Mouse (Mus musculus) hindbrain, embryonic 13.5 days (tissue): Measurements from ENCODE around the gene Gm39566. TPM values are rescaled to one million over a fixed set of nuclear protein-coding genes. Genes with fewer than 3 reads are reported as not detected.

Source experiments
- ATAC-seq: fragments of 200-750 bp; cut with Nextera tagmentation; 2 replicates; pipeline ENCODE4 v1.8.0; 2017; ENCODE audit warnings: moderate TSS enrichment; ENCODE audit not compliant: low FRiP score
- H3K27ac ChIP-seq: fragments of 300-500 bp; sonication (generic); 2 replicates; pipeline ENCODE4 v1.5.1; 2015; ENCODE audit warnings: inconsistent platforms, mild to moderate bottlenecking, moderate library complexity
- H3K27me3 ChIP-seq: fragments of 300-500 bp; sonication (generic); 2 replicates; pipeline ENCODE4 v1.6.1; 2015; ENCODE audit warnings: mild to moderate bottlenecking, inconsistent platforms
- H3K36me3 ChIP-seq: fragments of 300-500 bp; sonication (generic); 2 replicates; pipeline ENCODE4 v1.6.1; 2015; ENCODE audit warnings: mild to moderate bottlenecking, inconsistent platforms
- H3K4me1 ChIP-seq: fragments of 300-500 bp; sonication (generic); replicated peaks from 2 replicates; pipeline ENCODE4 v1.6.1; 2015; ENCODE audit warnings: inconsistent platforms
- H3K4me2 ChIP-seq: fragments of 300-500 bp; sonication (generic); 2 replicates; pipeline ENCODE4 v1.6.1; 2015; ENCODE audit warnings: inconsistent platforms, mild to moderate bottlenecking, moderate library complexity
- H3K4me3 ChIP-seq: fragments of 300-500 bp; sonication (generic); 2 replicates; pipeline ENCODE4 v1.5.1; 2015; ENCODE audit warnings: mild to moderate bottlenecking, inconsistent platforms
- H3K9ac ChIP-seq: fragments of 300-500 bp; sonication (generic); 2 replicates; pipeline ENCODE4 v1.6.1; 2015; ENCODE audit warnings: mild to moderate bottlenecking, inconsistent platforms
- H3K9me3 ChIP-seq: fragments of 300-500 bp; sonication (generic); 2 replicates; pipeline ENCODE4 v1.6.1; 2016; ENCODE audit warnings: inconsistent platforms
- WGBS: fragments of 180-500 bp; shearing (Covaris S2); methylation state at CpG from one replicate; pipeline ENCODE4 v1.1.7; 2015; 5-methylcytosine and 5-hydroxymethylcytosine counted together
- polyA plus RNA-seq: library from polyadenylated mRNA; unstranded; fragments of >200 nt; fragmentation: Nextera tagmentation; extraction: Ambion mirVana; gene quantifications from 2 replicates; pipeline ENCODE4 v1.2.1, GENCODE M21; 2015

Gene Gm39566
- polyA plus RNA-seq, 1 experiment from 2014 or later, result not detected

DNA sequence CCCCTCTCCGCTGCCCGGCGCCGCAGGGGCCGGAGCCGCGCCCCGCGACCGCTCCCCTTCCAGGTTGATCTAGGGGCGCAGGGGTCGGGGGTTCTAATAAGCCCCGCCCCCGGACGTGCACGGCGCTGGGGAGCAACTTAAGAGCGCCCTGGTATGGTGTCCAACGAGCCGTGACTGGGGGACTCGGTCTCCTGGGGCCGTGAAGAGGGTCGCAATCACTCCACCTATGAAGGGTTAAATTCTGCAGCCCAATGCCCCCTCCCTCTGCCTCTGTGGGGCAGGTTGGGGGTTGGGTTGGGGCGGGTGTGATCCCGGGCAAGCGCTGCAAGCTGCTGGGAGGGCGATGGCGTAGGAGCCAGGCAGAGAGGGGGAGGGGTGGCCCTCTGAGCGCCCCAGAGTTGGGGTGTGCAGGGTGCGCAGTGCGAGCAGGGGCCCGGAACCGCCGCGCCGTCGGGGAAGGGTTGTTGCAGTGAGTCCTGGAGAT, 48.9 kb downstream of the Gm39566 start:
- WGBS, result under 1% methylated on average over 37 of the region's 37 CpGs
- H3K4me1 ChIP-seq, result peaks cover 38% of the 10 kb centered on the region
- no peaks in the 10 kb centered on the region for H3K27me3 ChIP-seq
- H3K36me3 ChIP-seq, result no peaks in the 10 kb centered on the region
- H3K9ac ChIP-seq, result peak overlapping the region; percentile 98
- no peaks in the 10 kb centered on the region for H3K9me3 ChIP-seq
- H3K4me3 ChIP-seq, result peak overlapping the region; percentile 81
- H3K4me2 ChIP-seq, result peak overlapping the region; percentile 61
- peak; percentile 79 for ATAC-seq
- peak overlapping the region; percentile 93 for H3K27ac ChIP-seq

DNA sequence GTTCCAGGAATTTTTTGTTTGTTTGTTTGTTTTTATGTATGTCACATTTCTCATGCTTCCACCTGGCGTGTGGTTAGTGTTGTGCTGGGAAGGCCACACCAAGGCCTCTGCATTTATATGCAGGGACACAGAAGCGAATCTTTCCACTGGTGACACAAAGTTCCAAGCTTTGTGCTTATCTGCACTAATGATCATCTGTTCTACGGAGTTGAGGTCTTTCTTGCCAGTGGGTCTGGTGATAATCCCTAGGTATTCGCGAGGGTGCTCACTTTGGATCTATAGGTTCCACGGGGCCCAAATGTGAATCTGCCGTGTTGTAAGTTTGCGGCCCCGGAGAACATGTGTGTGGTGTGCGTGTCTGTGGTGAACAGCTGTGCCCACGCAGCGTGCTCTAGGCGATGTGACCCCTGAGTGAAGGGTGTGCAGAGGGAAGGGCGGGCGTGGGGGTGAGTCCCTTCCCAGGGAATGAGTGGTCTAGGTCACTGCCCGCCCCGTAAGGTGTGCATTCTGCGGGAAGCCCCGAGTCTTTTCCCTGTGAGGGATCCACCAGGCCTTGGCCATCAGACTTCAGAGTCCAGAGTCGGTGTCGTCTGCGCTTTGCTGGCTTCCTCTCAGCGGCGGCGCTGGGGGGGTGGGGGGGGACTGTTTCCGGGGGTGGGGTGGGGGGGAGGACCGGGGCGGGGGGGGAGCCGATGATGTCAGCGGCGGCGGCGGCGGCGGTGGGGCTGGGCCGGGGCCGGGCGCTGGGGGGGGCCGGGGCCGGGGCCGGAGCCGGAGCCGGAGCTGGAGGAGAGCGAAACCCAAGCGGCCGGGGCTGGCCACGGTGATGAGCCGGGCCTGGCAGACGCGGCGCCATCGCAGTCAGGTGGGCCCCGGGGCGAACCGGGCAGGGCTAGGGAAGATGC, 49.6 kb downstream of the Gm39566 start, which contains the start of gene Zbtb4:
TSS of gene Zbtb4 (plus strand) at position 692 of the 905 bp plus-strand sequence.
- no peaks in the 10 kb centered on the region for H3K27me3 ChIP-seq
- WGBS, result 24% methylated on average over 29 of the region's 55 CpGs
- peak; percentile 64 for ATAC-seq

DNA sequence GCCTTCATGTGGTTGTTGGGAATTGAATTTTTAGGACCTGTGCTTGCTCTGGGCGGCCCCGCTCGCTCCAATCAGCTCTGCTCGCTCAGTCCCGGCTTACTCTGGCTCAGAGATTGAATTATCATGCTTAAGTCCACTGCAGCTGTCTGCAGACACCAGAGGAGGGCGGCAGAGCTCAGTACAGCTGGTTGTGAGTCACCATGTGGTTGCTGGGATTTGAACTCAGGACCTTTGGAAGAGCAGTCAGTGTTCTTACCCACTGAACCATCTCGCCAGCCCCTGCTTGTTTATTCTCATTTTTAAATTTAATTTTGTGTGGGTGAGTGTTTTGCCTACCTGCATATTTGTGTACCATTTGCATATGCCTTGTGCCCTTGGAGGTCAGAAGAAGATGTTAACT, 51.5 kb downstream of the Gm39566 start:
- peaks cover 44% of the 10 kb centered on the region for H3K4me1 ChIP-seq
- no peak overlapping the region for H3K4me3 ChIP-seq
- no peaks in the 10 kb centered on the region for H3K36me3 ChIP-seq
- 63% methylated on average over 7 of the region's 7 CpGs for WGBS
- no peaks in the 10 kb centered on the region for H3K27me3 ChIP-seq
- H3K9ac ChIP-seq, result no peak overlapping the region
- H3K9me3 ChIP-seq, result no peaks in the 10 kb centered on the region
- H3K27ac ChIP-seq, result no peak overlapping the region
- ATAC-seq, result no peak
- H3K4me2 ChIP-seq, result no peak overlapping the region

More for the DNA sequence above, 49.6 kb downstream of the Gm39566 start, which contains the start of gene Zbtb4:
- H3K4me3 ChIP-seq, result peak within 1 kb of the TSS; percentile 81
- H3K4me1 ChIP-seq, result peaks cover 43% of the 10 kb centered on the region
- no peaks in the 10 kb centered on the region for H3K9me3 ChIP-seq
- peak within 1 kb of the TSS; percentile 93 for H3K27ac ChIP-seq
- H3K4me2 ChIP-seq, result peak within 1 kb of the TSS; percentile 61
- H3K36me3 ChIP-seq, result no peaks in the 10 kb centered on the region
- peak within 1 kb of the TSS; percentile 98 for H3K9ac ChIP-seq

DNA sequence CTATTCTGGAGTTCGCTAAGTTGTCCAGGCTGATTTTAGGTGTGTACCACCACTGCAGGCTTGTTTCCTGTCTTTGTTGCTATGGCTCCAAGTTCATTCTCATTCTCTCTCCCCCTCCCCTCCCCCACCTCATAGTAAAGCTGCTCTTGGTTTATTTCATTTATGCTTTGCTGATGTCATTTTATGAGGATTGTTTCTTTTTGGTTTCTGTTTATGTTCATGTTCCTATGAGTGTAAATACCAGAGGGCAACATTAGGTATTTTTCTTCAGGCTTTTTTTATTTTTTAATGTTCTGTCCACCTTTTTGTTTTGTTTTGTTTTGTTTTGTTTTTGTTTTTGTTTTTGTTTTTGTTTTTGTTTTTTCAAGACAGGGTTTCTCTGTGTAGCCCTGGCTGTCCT, 53.2 kb downstream of the Gm39566 start, which contains the start of gene Slc35g3:
TSS of gene Slc35g3 (minus strand) at position 101 of the 400 bp plus-strand sequence.
- no peak for ATAC-seq
- no peak within 1 kb of the TSS for H3K4me3 ChIP-seq
- WGBS, result 72% methylated on average over 1 of the region's 1 CpGs
- no peak within 1 kb of the TSS for H3K4me2 ChIP-seq
- H3K9ac ChIP-seq, result no peak within 1 kb of the TSS
- peak within 1 kb of the TSS; percentile 99 for H3K27ac ChIP-seq
- peaks cover 39% of the 10 kb centered on the region for H3K4me1 ChIP-seq
- H3K27me3 ChIP-seq, result no peaks in the 10 kb centered on the region
- no peaks in the 10 kb centered on the region for H3K9me3 ChIP-seq
- no peaks in the 10 kb centered on the region for H3K36me3 ChIP-seq

Other genes with a start within 250 kb of the Gm39566 start
- gene Wrap53, start 235.0 kb downstream of the Gm39566 start, polyA plus RNA-seq, result 23.0 and 24.2 TPM in 2 replicates
- 76.3 and 78.1 TPM in 2 replicates for gene Trp53, start 234.9 kb downstream of the Gm39566 start, polyA plus RNA-seq
- gene Atp1b2, start 209.4 kb downstream of the Gm39566 start, polyA plus RNA-seq, result 27.6 and 29.7 TPM in 2 replicates
- not detected in 2 replicates for gene Shbg, start 197.4 kb downstream of the Gm39566 start, polyA plus RNA-seq
- gene Sat2, start 193.3 kb downstream of the Gm39566 start, polyA plus RNA-seq, result 28.0 and 28.1 TPM in 2 replicates
- 40.5 and 52.0 TPM in 2 replicates for gene Fxr2, start 182.3 kb downstream of the Gm39566 start, polyA plus RNA-seq
- not detected in 2 replicates for gene Sox15, start 160.0 kb downstream of the Gm39566 start, polyA plus RNA-seq
- 95.0 and 104 TPM in 2 replicates for gene Mpdu1, start 152.7 kb downstream of the Gm39566 start, polyA plus RNA-seq
- gene Cd68, start 149.1 kb downstream of the Gm39566 start, polyA plus RNA-seq, result 9.0 and 9.8 TPM in 2 replicates
- gene Eif4a1, start 142.9 kb downstream of the Gm39566 start, polyA plus RNA-seq, result 528 and 537 TPM in 2 replicates
- 94.7 and 95.9 TPM in 2 replicates for gene Senp3, start 133.2 kb downstream of the Gm39566 start, polyA plus RNA-seq
- 0.36 and 0.53 TPM in 2 replicates for gene Tnfsf13, start 129.5 kb downstream of the Gm39566 start, polyA plus RNA-seq
- 1.8 and 3.6 TPM in 2 replicates for gene Tnfsf12, start 119.4 kb downstream of the Gm39566 start, polyA plus RNA-seq
- gene Tnfsfm13, start 119.2 kb downstream of the Gm39566 start, polyA plus RNA-seq, result 0.98 and 1.2 TPM in 2 replicates
- 18.8 and 20.4 TPM in 2 replicates for gene Polr2a, start 56.7 kb downstream of the Gm39566 start, polyA plus RNA-seq
- 0.35 and 0.87 TPM in 2 replicates for gene Slc35g3, start 53.3 kb downstream of the Gm39566 start, polyA plus RNA-seq
- 3.2 TPM in 2 replicates for gene Zbtb4, start 49.4 kb downstream of the Gm39566 start, polyA plus RNA-seq
- gene Chrnb1, start 19.4 kb downstream of the Gm39566 start, polyA plus RNA-seq, result 1.5 and 2.6 TPM in 2 replicates
- 4.8 and 5.5 TPM in 2 replicates for gene Fgf11, start 13.4 kb downstream of the Gm39566 start, polyA plus RNA-seq
- gene Tmem102, start 9.7 kb downstream of the Gm39566 start, polyA plus RNA-seq, result 1.1 TPM in 2 replicates
- 0.10 TPM in 1 of 2 replicates, not detected in the other for gene Spem2, start 3.2 kb upstream of the Gm39566 start, polyA plus RNA-seq
- 0.70 and 0.81 TPM in 2 replicates for gene Spem1, start 6.9 kb upstream of the Gm39566 start, polyA plus RNA-seq
- gene Nlgn2, start 22.5 kb upstream of the Gm39566 start, polyA plus RNA-seq, result 21.4 and 22.0 TPM in 2 replicates
- gene Tmem256, start 23.2 kb upstream of the Gm39566 start, polyA plus RNA-seq, result 368 and 374 TPM in 2 replicates
- 51.7 and 53.7 TPM in 2 replicates for gene Plscr3, start 31.1 kb upstream of the Gm39566 start, polyA plus RNA-seq
- 0.13 and 0.23 TPM in 2 replicates for gene Tnk1, start 43.4 kb upstream of the Gm39566 start, polyA plus RNA-seq
- gene Tmem95, start 62.7 kb upstream of the Gm39566 start, polyA plus RNA-seq, result not detected in 2 replicates
- 2.0 and 2.5 TPM in 2 replicates for gene Kctd11, start 66.1 kb upstream of the Gm39566 start, polyA plus RNA-seq
- 0.17 and 0.52 TPM in 2 replicates for gene Acap1, start 80.2 kb upstream of the Gm39566 start, polyA plus RNA-seq
- 10.3 and 11.7 TPM in 2 replicates for gene 2810408A11Rik, start 85.7 kb upstream of the Gm39566 start, polyA plus RNA-seq
- 18.8 and 22.6 TPM in 2 replicates for gene Neurl4, start 85.8 kb upstream of the Gm39566 start, polyA plus RNA-seq
- 72.4 and 77.3 TPM in 2 replicates for gene Gps2, start 98.6 kb upstream of the Gm39566 start, polyA plus RNA-seq
- 1,129 and 1,134 TPM in 2 replicates for gene Eif5a, start 106.7 kb upstream of the Gm39566 start, polyA plus RNA-seq
- 4.0 and 7.1 TPM in 2 replicates for gene Ybx2, start 120.5 kb upstream of the Gm39566 start, polyA plus RNA-seq
- gene Slc2a4, start 132.9 kb upstream of the Gm39566 start, polyA plus RNA-seq, result 3.9 and 4.0 TPM in 2 replicates
- gene Cldn7, start 149.5 kb upstream of the Gm39566 start, polyA plus RNA-seq, result 0.38 and 0.87 TPM in 2 replicates
- gene Ctdnep1, start 165.9 kb upstream of the Gm39566 start, polyA plus RNA-seq, result 22.4 and 22.7 TPM in 2 replicates
- gene Elp5, start 167.2 kb upstream of the Gm39566 start, polyA plus RNA-seq, result 149 and 154 TPM in 2 replicates
- 670 and 709 TPM in 2 replicates for gene Gabarap, start 175.8 kb upstream of the Gm39566 start, polyA plus RNA-seq
- gene Phf23, start 180.5 kb upstream of the Gm39566 start, polyA plus RNA-seq, result 72.9 and 74.8 TPM in 2 replicates
- gene Dvl2, start 185.3 kb upstream of the Gm39566 start, polyA plus RNA-seq, result 26.8 and 28.6 TPM in 2 replicates
- 56.9 and 59.4 TPM in 2 replicates for gene Acadvl, start 200.1 kb upstream of the Gm39566 start, polyA plus RNA-seq
- gene Dlg4, start 201.6 kb upstream of the Gm39566 start, polyA plus RNA-seq, result 28.1 TPM in 2 replicates
- gene Asgr1, start 238.8 kb upstream of the Gm39566 start, polyA plus RNA-seq, result 1.5 and 1.7 TPM in 2 replicates